Mouse (Mus musculus): ENCODE measurements around the gene Gpr180.
A peak's percentile ranks its signal among the peaks of the same experiment; 100 is the strongest.
"Not testable (repeated sequence)": the region's sequence is repeated elsewhere in the genome, so short reads cannot be mapped to it uniquely, and the experiment has no call there.

Gene Gpr180

DNA sequence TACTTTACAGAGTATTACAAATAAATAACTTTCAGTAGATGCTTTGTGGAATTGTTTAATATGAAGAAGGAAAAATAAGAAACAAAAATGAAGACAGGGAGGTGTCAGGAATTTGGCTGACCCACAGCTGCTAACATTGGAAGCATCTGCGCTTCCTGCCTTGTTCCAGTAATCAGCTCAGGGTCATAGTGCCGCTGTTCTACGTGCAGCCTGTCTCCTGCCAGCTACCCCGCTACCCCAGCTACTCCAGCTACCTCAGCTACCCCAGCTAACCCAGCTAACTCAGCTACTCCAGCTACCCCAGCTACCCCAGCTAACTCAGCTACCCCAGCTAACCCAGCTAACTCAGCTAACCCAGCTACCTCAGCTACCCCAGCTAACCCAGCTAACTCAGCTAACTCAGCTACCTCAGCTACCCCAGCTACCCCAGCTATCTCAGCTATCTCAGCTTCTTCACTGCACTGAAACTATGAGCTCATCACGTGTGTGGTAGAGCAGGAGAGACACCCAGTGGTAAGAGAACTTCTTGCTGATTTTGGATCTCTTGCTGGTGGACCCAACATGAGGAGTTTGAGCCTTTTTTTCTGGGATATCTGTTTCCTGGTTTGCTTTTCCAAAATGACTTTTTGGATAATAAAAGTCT lies 14.8 kb downstream of the Gpr180 start:
- peak in 1 of 2 experiments; percentile 10 for DNase-seq (ENCODE audit: low spot score in 2 of 2)

DNA sequence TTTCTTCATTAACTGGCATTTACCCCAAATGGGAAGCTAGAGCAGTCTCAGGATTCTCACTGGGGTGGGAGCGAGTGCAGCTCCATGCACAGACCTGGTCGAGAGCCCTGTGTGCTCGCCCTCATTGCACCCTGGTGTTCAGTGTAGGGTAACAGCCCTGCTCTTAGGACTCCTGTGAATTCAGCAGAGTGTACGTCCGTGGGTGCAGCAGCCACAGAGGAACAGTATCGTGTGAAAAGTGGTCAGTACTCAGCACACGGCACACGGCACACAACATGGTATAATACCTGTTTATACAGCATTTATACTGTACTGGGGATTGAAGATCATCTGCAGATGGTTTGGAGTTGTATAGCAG lies 15.3 kb downstream of the Gpr180 start:
- DNase-seq (ENCODE audit: low spot score in 2 of 2) = no peak

DNA sequence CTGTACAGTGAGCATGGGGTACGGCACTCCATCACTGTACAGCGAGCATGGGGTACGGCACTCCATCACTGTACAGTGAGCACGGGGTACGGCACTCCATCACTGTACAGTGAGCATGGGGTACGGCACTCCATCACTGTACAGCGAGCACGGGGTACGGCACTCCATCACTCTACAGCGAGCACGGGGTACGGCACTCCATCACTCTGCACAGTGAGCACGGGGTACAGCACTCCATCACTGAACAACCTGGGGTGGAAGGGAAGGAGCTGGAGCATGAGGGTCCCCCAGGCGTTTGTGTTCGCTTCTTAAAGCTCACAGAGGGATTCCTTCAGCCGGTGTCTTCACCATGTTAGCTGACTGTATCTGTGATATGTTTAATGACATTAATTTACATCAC lies 19.1 kb downstream of the Gpr180 start:
- DNase-seq (ENCODE audit: low spot score in 2 of 2) = not testable (repeated sequence)

DNA sequence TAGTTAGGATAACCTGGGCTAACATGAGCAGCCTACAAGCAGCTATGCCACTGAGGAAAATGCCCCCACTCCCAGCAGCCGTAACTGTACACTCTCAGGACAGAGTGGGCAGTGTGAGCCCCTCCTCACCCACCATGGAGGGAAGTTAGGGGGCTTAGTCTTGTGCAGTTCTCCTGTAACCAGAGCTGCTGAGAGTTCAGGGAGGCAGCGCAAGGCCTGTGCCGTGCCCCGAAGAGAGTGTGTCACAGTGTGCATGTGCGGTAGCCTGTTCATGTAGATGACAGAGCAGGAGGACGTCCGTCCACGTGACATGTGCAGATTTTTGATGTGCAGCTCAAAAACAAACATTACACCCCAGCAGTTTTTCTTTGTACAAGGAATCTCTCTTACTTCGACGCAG lies 19.8 kb downstream of the Gpr180 start:
- DNase-seq (ENCODE audit: low spot score in 2 of 2) = no peak

DNA sequence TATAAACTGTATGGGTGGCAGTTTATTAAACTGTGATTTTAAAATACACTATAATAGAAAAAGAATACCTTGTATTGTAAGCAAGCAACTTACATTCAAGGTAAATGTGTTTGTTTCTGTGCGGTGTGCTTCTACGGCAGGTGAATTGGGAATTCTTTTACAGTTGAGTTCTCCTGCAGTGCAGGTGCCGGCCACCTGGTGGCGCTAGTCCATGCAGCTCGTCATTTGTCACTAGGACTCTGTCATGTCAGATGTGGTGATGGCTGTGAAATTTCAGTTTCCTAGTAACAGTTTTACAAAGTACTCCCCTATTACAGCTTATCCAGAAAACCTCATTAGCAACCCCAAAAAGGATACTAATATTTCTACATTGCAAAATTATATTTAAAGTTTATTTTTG lies 20.2 kb downstream of the Gpr180 start:
- peak; percentile 33 to 41 for DNase-seq (ENCODE audit: low spot score in 2 of 2)

DNA sequence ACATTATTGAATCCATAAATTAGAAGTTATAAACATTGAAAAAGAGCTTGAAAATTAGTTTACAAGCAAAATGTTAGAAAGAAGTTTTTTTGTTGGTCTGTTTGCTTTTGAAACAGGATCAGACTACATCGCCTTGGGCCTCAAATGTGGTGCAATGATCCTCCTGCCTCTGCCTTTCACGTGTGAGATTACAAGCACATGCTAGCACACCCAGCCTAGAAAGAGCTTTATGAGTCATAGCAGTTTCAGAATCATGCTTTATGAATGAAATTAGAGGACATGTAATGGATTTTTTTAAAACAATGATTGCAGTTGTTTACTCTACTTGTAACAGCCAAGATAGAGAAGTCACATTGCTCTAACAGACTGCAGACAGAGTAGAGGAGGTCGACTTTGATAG lies 24.8 kb downstream of the Gpr180 start:
- DNase-seq (ENCODE audit: low spot score in 2 of 2) = no peak

DNA sequence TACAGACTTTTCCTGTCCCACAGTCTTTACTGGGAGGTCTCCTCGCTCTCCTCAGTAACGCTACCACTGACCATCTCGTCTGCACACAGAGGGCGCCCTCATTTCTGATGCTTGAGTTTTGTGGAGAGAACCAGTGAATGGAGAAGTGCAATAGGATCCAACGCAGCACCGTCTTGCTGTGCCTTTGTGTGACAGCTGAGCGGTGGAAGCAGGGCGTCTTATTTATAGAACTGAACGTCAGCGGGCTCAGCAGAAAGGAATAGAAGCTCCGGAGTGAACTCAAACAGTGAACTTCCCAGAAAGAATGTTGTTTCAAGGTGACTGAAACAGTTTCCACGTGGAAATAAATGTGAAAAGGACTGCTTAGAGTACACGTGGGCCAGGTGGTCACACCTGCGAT lies 25.7 kb downstream of the Gpr180 start:
- no peak for DNase-seq (ENCODE audit: low spot score in 2 of 2)

DNA sequence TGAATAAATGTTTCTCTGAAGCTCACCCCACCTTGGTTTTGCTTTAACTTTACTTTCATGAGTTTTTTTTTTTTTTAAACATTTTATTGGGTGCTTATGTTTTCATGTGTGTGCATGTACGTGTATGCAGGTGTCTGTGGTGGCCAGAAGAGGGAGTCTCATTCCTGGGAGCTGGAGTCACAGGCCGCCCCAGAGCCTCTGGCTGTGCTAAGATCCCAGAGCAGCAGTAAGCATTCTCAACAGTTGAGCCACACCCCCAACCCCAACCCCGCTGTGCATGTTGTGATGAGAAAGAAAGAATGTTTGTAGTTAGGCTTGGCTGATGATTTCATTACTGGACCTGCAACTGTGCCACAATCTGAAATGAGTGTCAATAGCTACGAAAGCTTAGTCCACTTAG lies 31.8 kb downstream of the Gpr180 start:
- no peak for DNase-seq (ENCODE audit: low spot score in 2 of 2)

DNA sequence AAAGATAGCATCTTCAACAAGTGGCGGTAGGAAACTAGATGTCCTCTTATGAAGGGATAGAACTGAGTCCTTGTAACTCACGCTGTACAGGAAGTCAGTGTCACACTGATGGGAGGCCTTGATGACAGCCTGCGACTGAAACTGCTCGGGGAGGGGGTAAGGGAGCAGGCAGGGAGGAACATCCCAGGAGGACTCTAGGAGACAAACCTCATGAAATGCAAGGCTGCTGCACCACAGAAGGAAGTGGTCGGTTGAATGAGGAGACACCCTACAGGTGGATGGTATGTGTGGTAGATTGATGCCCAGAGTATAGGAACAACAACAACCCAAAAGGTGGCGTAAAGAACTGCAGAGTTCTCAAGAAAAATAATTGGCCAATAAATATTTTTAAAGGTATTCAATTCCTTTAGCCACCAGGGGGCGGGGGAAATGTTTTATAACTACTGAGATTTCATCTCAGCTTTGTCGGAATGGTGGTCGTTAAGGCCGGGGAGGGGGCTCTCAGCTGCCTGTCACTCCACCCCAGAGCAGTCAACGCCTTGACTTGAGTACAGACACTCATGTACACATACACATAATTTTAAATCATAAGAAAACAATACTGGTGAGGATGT lies 36.7 kb downstream of the Gpr180 start:
- no peak for DNase-seq (ENCODE audit: low spot score in 2 of 2)

DNA sequence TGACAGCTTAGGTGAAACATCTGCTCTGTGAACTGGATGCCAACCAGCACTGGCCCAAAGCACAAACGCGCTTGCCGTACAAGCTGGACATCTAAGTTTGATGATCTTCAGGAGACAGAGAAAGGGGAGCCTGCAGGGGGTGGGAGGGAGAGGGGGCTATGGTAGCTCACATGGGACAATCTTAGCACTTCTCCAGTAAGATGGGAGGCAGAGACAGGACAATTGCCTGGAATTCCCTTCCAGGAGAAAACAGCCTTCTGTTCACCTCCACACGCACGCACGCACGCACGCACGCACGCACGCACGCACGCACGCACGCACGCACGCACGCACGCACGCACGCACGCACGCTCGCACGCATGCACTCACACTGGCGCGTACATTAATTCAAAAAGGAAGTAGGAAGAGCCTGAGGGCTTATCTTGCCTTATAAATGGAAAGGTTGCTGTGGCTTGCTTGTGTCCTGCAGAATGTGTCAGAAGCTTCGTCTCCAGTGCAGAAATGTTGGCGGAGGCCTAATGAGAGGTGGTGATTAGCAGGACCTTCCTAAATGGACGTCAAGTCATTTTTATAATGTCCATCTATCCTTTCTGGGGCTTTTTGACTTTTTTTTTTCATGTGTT lies 38.2 kb downstream of the Gpr180 start:
- DNase-seq (ENCODE audit: low spot score in 2 of 2) = no peak

DNA sequence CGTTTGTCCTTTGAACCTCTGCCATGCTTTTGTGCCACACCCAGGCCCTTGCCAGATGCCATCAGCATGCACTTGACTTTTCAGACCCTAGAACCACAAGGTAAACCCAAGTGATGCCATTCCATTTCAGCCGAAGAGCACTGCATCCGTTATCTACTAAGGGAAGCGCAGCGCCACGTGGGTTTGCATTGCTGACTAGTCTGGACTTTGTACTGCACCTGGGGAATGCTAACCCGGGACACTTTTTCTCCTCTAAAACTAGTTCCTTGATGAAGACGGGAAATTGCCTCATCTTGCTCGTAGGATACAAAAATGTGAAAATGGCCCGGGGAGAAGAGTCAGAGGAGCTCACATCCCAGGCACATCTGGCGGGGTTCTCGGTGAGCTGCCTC lies 38.7 kb downstream of the Gpr180 start:
- no peak for DNase-seq (ENCODE audit: low spot score in 2 of 2)

DNA sequence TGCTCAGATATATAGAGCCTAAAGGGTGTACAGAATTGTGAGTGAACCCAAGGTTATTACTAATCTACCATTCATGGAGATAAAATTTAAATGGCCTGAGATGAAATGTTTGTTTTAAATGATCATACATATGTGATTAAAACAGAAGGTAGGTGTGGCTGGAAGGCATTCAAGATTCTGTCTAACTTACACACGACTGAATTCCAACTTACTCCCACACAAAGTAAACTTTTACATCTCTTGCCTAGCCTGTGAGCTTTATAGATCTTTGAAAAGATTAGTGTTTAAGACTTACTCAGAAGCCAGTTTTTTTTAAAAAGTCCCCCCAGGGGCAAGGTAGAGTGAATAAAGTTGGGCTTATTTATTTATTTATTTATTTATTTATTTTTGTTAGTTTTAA lies 42.3 kb downstream of the Gpr180 start:
- no peak for DNase-seq (ENCODE audit: low spot score in 2 of 2)

DNA sequence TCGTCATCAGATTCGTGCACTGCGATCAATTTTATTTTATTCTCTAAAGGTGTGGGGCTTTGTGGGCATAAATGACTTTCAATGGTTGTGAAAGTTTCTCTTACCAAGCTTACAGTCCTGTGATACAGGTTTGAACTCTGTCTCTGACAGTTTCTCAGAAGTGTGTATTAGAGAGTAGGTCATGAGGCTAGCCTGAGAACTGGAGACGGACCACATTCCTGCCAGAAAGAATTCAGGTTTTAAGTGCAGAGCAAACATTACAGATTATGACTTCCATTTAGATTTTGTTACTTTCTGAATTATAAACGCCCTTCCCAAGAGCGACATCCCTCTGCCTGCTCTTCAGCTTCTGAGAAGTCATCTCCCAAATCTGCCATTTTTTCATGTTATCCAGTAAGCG lies 42.7 kb downstream of the Gpr180 start:
- DNase-seq (ENCODE audit: low spot score in 2 of 2) = no peak

DNA sequence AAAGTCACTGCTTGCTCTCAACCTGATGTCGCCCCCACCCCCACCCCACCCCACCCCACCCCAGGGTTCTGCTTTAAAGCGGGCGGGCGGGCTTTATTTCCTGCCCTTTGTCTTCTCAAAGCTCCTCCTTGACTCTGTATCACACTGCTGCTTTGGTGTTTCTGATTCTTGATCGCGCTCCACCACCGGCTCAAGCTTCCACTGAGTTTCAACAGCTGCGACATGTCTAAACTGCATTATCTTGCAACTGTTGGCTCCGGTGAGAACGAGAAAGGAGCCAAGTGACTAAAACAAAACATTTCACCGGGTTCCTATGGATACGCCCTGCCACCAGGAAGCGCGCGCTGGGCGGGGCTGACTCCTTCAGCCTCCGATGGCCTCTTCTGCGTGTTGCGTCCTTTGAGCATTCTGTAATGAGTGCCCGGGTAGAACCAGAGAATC lies 43.2 kb downstream of the Gpr180 start:
- peak; percentile 67 to 70 for DNase-seq (ENCODE audit: low spot score in 2 of 2)

DNA sequence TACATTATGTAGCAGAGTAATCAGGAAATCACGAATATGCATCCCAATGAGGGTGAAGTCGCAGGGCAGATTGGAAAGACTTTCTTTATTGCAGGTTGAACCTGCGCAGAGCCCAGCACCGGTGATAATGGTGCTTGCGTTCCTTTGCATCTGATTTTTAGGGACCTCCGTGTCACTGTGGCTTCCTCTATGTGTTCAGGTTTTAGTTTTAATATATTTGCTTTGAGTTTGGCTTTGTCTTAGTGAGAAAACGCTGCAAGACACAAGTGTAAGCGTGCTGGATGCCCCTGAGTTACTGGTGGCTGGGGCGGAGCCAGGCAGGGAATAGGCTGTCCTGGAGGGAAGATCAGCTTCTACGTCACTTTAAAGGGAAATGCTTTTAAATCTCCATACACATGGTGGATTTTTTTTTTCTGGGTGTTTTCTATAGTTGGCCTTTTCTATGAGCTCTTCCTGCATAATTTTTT lies 43.8 kb downstream of the Gpr180 start:
- DNase-seq (ENCODE audit: low spot score in 2 of 2) = peak in 1 of 2 experiments; percentile 34

DNA sequence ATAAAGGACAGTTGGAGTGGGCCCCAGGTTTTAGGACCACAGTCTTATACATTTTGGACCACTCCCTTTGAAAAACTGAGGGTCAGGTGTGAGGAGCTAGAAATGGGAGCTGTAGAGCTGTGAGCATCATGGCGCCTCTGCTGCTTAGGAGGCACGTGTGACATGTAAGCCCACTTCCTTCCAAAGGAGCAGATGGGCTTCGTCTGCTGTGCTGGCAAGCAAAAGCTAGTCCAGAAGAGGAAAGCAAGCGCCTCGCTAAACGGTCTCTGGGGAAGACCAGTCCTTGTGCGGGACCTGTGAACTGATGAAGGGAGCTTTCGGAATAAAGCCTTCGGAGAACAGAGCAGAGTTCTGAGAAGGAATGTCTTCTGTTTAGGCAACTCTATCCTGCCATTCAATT lies 54.5 kb downstream of the Gpr180 start:
- no peak for DNase-seq (ENCODE audit: low spot score in 2 of 2)

DNA sequence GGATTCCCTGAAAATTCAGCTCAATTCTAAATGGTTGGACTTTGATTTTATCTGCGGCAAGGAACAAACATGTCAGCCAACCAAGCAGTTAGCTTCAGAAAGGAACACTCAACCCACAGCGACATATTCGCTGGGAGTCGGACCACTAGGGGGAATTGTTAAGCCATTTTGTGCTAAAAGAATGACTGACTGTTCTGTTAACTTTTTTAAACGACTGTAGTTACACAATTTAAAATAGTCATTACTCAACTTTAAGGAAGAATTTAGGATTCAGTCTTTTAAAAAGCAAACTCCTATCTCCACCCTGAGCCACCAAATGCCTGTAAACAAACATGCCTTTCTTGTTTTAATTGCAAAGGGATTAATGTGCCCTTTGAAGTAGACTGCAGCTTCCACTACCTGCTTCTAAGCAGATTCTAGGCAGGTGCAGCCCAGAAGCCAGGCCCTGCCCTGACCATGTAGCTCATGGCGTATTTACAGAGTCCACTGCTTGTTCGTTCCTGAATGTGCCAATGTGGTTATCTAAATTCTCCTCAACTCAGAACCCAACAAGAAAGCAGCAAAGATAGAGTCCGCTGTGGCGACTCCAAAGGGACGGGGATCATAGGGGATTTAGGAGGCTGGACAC lies 56.2 kb downstream of the Gpr180 start:
- no peak for DNase-seq (ENCODE audit: low spot score in 2 of 2)

DNA sequence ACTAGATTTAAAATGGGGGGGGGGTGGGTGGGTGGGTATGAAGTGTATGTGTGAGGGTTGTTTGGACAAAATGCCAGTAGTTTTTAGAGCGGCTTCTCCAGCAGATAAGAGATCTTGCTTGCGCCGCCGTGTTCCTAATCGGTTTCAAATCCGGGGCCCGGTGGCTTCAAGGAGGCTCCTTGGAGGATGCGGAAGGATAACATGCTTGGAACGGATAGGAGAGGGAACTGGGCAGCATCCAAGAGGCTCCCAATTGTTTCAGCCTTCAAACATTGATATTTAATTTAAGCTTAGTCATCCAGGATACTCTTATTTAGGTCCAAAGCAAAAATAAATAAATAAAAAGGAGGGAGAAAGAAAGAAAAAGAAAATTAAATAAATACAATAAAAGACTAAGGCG lies 56.7 kb downstream of the Gpr180 start:
- no peak for DNase-seq (ENCODE audit: low spot score in 2 of 2)

DNA sequence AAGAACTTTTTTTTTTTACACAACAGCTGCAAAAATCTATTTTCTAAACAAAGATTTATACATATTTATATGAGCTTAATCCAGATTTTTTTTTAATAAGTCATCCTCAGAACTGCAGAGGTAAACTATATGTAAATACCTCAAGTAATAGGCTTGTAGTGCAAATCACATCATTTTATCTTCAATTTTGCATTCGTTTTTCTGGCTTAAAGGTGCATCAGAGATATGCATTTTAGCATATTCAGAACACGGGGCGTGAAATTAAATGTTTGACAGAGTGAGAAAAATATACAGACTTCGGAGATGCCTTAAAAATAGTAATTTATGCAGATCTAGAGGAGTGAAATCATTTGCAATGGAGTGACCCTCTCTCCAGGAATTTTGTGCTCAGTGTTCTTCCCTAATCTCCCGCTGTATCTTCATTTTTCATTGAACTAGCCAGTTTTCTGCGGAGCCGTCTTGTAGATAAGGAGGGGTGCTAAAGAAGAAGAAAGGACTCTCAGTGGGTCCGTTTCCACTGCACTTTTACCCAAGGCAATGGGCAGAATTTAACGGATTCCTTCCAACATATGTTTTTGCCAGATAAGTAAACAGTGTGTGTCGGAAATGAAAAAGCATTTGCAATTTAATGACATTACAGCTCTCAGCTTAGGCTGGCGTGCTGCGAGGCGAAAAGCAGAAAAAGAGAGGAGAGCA lies 57.4 kb downstream of the Gpr180 start:
- DNase-seq (ENCODE audit: low spot score in 2 of 2) = no peak

DNA sequence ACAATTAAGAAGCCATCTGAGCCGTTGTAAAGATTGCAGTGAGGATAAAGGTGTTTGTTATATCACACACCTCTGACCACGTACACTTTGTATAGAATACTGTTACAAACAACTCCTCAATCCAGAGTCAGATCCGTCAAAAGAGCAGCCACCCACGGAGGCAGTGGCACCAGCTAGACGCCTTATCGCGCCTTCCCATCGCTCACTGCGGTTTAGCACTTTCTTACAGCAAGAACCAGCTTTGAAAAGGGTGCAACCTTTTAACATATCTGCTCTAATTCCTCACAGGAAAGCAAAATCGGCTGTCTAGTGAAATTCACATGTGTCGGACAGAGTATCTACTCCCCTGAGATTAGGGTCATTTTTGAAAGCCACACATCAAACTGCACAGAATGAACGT lies 60.1 kb downstream of the Gpr180 start:
- no peak for DNase-seq (ENCODE audit: low spot score in 2 of 2)

DNA sequence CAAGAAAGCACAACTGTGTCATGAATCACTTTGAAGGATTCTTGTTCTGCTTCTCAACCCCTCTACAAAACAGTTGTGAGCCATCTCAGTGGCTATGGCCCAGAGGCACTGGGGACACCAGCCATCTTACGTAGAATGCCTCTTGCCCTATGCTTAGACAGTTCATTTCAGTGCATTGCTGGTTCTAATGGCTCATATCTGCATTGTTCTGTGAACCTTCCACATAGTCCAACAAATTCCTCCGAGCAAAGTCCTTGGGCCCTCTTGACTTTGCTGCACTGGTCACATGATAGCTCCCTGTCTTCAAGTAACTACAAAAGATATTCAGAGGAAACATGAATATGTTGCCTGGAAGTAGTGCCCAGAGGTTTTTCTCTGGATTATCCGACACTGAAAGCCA lies 63.8 kb downstream of the Gpr180 start:
- no peak for DNase-seq (ENCODE audit: low spot score in 2 of 2)

DNA sequence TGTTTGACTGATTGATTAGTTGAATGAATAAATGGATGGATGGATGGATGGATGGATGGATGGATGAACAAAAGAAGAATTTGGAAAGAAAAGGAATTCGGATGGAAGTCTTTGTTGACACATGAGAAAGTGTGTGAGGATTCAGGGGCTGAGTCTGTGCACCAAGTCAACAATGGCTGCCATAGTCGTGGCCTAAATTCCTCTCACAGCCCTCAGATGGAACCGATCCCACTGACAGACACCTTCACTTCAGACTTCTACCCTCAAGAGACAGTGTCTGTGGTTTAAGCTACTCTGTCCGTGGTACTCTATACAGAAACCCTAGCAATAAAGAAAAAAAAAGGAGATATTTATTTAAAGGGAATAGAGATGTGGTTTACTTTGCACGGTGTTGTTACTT lies 65.0 kb downstream of the Gpr180 start:
- DNase-seq (ENCODE audit: low spot score in 2 of 2) = no peak
